Mouse (Mus musculus): ENCODE measurements around the gene Tent5c. TPM values are rescaled to one million over a fixed set of nuclear protein-coding genes. Genes with fewer than 3 reads are reported as not detected.

The Tent5c gene
- total RNA-seq, 2 experiments from 2014 or later: 1.4 to 1.8 TPM

DNA sequence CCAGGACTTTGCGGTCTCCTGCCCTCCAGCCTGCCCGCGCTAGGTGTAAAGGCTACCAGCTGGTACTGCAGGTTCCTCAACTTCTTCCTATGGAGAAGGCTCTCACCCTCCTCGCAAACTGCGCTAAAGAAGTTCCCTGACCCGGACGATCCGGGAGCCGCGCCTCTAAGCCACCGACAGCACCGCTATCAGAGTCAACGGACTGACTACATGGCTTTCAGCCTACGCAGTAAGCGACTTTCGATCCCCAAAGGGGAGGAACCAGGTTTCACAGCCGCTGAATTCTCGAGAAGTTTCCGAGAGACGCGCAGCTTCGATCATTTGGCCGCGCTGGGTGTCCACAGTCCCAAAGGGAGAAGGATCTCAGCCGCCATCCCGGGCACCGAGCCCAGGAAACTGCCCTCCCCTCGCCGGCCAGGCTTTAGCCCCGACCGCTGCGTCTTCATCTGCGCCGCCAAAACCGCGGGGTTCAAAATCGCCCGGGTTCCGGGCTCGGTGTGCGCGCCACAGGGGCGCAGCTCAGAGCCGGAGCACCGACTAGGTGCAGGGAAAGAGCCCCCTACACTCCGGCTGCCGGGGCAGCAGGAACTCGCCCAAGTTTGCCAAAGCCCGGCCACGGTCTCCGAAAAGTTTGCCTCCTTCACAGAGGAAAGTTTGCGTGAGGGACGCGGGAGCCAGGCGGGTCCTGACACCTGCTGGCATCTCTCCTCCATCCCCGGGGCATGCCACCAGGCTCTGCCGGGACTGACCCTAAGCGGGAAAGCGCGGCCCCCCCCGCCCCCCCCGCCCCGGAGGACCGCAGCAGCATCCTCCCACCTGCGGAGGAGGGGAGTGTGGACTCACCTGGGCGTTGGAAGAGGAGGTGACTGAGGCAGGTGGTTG, 632 bp downstream of the Tent5c start:
- peak; percentile 68 for DNase-seq (ENCODE audit: low spot score)

DNA sequence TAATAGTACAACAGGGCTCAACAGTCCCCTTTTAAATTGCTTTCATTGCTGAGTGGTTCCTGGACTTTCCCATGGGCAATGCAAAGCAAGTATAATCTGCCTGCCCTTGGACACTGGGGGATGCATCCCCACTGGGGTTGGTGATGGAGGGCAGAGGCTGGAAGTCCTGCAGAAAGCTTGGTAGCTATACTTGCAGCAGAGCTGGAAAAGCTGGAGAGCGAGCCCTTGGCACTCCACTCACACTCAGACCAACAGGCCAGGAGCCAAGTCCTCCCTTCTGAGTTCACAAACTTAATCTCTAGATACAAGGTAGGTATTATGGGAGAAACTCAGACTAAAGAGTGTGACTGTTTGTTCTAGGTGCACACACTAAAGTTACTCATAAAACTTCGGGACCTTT, 2.1 kb downstream of the Tent5c start:
- no peak for DNase-seq (ENCODE audit: low spot score)

GRCm38 (mm10) chr3:100485390-100486132, 3.6 kb downstream of the Tent5c start:
- DNase-seq (ENCODE audit: low spot score): no peak

DNA sequence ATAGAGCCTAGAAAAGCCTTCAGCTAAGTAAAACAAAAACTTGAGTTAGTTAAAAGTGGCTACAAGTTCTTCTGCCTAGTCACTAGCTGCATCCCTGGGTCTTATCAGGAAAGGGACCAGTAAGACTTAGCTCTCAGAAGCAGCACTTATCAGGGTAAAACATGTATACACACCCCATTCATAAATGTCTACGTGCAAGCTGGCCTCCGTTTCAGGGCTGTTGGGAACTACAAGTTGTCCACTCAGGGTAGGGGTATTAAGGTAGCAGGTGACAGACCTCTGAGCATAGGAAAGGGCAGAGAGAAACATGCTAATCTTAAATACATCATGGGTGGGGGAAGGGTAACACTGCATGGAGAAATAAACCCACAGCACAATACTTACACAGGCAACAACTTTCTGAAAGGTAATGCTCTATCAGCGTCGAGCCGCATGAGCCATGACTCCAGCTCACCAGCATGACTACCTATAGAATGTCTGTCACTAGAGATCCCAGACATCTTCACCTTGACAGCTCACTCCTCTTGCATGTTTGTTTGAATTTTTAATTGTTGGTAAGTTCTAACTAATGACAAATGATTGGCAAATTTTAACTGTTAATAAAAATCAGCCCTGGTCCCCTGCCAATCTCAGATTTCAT, 6.0 kb downstream of the Tent5c start:
- DNase-seq (ENCODE audit: low spot score): no peak

DNA sequence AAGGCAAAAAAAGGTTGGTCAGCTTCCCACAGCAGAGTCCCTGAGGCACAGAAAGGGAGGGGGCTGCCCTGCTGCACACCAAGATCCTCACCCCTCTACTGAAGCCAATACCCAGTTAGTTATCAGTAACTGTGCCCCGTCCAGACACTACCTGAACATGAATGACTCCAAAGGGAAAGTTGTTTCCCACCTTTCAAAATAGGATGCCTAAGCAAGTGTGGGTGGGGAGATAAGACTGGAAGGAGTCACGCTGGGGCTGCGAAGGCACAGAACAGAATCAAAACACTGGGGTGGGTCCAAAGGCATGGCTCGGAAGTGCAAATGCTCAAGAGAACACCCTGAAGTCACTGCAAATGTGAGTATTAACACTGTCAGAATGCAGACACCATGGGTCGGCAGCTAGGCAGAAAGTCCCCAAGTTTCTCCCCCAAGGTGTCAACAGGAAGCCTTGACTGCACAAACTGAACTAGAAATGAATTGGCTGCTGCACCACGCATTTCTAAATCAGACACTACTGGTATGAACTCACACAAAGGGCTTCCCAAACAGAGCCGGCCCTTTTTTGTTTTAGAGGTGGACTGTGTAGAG, 6.7 kb downstream of the Tent5c start:
- no peak for DNase-seq (ENCODE audit: low spot score)

GRCm38 (mm10) chr3:100480251-100481005, 8.7 kb downstream of the Tent5c start:
- DNase-seq (ENCODE audit: low spot score): no peak

DNA sequence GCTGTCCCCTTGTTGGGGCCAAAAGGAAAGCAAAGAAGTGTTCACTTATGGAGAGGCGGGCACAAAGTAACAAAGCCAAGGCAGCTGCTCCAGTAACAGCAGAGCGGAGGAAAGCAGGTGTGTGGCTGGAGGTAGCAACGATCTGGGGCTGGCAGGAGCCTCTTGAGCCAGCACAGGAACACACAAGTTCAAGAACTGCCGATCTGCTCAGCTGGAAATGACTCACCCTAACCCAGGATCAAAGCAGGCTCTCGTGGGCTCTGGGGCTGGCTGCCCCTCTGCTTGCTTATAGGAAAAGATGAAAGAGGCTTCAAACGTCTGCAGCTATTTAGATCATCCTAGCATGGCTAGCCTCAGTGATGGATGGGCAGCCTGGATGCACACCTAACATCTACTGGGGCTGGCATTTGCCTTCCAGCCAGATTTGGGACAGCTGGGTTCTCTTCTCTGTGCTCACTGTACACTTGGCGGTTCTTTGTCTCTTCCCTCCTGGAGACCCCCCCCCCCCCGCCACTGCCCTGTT, 14.1 kb downstream of the Tent5c start:
- no peak for DNase-seq (ENCODE audit: low spot score)

- DNase-seq (ENCODE audit: low spot score): no peak
Observed at GRCm38 (mm10) chr3:100474536-100474935, 14.6 kb downstream of the Tent5c start.

DNA sequence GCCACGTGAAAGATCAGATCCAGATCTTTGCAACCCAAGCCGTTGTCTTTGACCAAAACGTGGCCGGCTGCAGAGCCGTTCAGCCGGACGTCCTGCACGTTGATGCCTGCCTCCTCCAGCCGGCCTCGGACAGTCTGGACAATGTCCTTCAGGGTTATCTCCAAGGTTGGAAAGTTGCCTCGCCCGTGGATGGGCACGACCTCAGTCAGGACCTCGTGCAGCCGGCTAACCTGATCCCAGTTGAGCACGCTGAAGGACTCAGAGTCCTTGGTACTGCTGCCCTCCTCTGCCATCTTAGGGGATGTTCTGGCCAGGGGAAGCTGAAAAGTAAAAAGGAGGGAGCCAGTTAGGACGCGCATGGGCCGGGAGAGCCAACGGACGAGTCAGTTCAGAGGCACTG, 16.0 kb downstream of the Tent5c start:
- no peak for DNase-seq (ENCODE audit: low spot score)

DNA sequence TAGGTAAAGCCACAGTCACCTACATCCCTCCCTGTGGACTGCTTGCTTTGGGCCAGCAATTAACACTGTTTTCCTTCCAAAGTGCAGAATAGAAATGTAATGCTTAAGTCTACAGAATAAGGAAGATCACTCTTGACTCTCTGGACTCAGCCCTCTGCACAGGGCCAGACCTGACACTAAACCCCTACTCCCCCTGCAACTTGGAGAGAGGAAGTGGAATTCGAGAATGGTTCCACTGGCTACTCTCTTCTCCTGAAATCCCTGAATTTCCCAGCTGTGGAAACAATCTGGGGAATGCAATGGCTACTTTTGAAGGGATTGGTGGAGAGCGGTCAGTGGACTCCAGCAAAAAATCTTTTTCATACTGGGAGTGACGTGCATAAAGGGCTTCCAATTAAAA, 18.2 kb downstream of the Tent5c start:
- DNase-seq (ENCODE audit: low spot score): no peak

- DNase-seq (ENCODE audit: low spot score): no peak
Observed at GRCm38 (mm10) chr3:100470101-100470500, 19.0 kb downstream of the Tent5c start.

GRCm38 (mm10) chr3:100466551-100466950, 22.6 kb downstream of the Tent5c start:
- no peak for DNase-seq (ENCODE audit: low spot score)

DNA sequence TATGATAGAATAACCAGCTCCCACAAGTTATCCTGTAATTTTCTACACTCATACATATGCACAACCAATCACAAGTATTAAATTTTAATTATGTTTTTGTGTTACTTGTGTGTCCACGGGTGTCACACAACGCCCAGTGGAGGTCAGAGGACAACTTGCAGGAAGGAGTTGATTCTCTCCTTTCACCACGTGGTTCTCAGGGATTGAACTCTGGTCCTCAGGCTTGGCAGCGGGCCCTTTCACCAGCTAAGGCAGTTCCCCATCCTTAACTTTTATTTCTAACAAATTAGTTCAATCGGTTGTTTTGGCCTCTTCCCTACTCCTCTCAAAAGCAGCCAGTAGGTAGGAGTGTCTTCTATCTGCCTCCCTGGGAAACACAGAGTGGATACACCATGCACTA, 24.5 kb downstream of the Tent5c start:
- DNase-seq (ENCODE audit: low spot score): no peak

DNA sequence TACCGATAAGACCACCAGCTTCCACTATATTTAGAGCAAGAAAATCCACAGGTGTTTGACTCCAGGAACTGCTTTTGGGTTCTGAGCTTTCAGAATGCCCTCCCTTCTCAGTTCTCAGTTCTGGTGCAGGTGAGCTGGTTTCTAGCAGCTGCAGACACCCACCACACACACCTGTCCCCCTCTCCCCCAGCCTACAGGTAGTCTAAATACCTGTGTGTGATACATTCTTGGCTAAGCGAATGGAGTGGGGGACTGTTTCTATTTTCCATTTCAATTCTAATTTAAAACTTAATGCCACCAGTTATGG, 25.2 kb downstream of the Tent5c start:
- no peak for DNase-seq (ENCODE audit: low spot score)

- DNase-seq (ENCODE audit: low spot score): no peak
Observed at GRCm38 (mm10) chr3:100463160-100463958, 25.8 kb downstream of the Tent5c start.

- DNase-seq (ENCODE audit: low spot score): no peak
Observed at GRCm38 (mm10) chr3:100462235-100463083, 26.7 kb downstream of the Tent5c start.

GRCm38 (mm10) chr3:100460510-100460909, 28.6 kb downstream of the Tent5c start:
- no peak for DNase-seq (ENCODE audit: low spot score)

GRCm38 (mm10) chr3:100443798-100444500, 45.2 kb downstream of the Tent5c start:
- DNase-seq (ENCODE audit: low spot score): no peak

GRCm38 (mm10) chr3:100442499-100442898, 46.6 kb downstream of the Tent5c start:
- no peak for DNase-seq (ENCODE audit: low spot score)
